Mouse (Mus musculus) heart, postnatal 0 days (tissue): ENCODE results near the gene Ss18l2.

Experiments used
- CTCF ChIP-seq: IDR thresholded peaks from 2 replicates; pipeline ENCODE4 v1.5.1; 2016; ENCODE audit warnings: antibody characterized with exemption, control low read depth, low read depth
- EP300 ChIP-seq: IDR thresholded peaks from 2 replicates; pipeline ENCODE4 v1.6.1; 2016; ENCODE audit warnings: antibody characterized with exemption, low read depth

GRCm38 (mm10) chr9:121681191-121681590, 28.9 kb upstream of the Ss18l2 start:
- TF ChIP-seq CTCF, result no peak
- no peak for TF ChIP-seq EP300
